Mouse (Mus musculus) forebrain, embryonic 14.5 days (tissue): ENCODE results near the gene Mad1l1. TPM values are rescaled to one million over a fixed set of nuclear protein-coding genes. Genes with fewer than 3 reads are reported as not detected.

Source experiments
- polyA plus RNA-seq: library from polyadenylated mRNA; unstranded; fragments of >200 nt; fragmentation: Nextera tagmentation; extraction: Ambion mirVana; gene quantifications from 2 replicates; pipeline ENCODE4 v1.2.1, GENCODE M21; 2014

Mad1l1 gene
- polyA plus RNA-seq, 1 experiment from 2014 or later: 29.2 TPM

Other genes starting within 250 kb of the Mad1l1 start
- gene Nudt1, start 104 bp upstream of the Mad1l1 start, polyA plus RNA-seq: 18.3 and 24.5 TPM in 2 replicates
- gene Mrm2, start 10.3 kb upstream of the Mad1l1 start, polyA plus RNA-seq: 24.5 and 28.3 TPM in 2 replicates
- gene Snx8, start 67.7 kb upstream of the Mad1l1 start, polyA plus RNA-seq: 7.9 and 9.4 TPM in 2 replicates
- gene Eif3b, start 97.8 kb upstream of the Mad1l1 start, polyA plus RNA-seq: 97.8 and 107 TPM in 2 replicates
- not detected in 2 replicates for gene Gm4869, start 124.1 kb upstream of the Mad1l1 start, polyA plus RNA-seq
- gene Chst12, start 184.0 kb upstream of the Mad1l1 start, polyA plus RNA-seq: 11.6 and 15.3 TPM in 2 replicates
- gene Grifin, start 243.5 kb upstream of the Mad1l1 start, polyA plus RNA-seq: 0.38 TPM in 1 of 2 replicates, not detected in the other